Mouse (Mus musculus): ENCODE data around the gene Gnl1.
"Not testable (repeated sequence)": the region's sequence is repeated elsewhere in the genome, so short reads cannot be mapped to it uniquely, and the experiment has no call there.

Gnl1 gene

DNA sequence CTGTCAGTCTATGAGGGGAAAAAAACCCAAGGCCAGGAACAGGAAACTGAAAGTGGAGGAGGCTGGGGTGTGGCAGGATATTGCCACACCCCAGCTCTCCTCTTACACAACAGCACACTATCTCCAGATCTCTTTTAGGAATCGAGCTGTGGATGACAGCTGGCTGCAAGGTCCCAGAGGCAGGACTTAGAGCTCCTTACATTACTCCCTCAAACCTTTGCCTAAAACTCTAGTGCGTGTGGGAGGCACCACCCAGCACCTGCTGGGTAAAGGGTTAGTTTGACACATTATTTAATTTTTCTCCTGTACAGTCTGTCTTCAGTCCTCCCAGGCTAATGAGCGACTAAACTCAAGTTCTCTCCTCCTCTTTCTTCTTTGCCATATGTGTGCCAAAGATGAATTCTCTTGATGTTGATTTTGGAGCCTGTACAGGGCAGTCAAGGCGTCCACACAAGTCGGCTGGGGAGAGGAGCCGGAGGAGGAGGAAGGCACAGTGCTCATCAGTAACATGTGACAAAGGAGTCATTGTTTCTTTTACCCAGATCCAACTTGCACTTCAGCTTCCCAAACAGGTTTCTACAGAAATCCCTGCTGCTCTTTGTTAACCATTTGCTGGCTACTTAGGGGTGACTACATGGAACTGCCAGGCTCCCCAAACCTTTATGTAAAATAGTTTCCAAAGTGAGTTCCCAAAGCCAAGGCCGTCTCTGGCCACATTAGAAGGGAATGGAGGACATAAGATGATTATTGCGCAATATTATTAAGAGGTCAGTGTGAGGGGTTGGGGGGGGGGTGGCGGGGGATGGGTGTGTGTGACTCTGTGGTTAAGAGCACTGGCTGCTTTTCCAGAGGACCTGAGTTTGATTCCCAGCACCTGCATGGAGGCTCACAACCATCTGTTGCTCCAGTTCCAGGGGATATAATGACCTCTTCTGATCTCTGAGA lies 44.3 kb downstream of the Gnl1 start:
- no peak for DNase-seq (ENCODE audit: low read depth, low spot score)

DNA sequence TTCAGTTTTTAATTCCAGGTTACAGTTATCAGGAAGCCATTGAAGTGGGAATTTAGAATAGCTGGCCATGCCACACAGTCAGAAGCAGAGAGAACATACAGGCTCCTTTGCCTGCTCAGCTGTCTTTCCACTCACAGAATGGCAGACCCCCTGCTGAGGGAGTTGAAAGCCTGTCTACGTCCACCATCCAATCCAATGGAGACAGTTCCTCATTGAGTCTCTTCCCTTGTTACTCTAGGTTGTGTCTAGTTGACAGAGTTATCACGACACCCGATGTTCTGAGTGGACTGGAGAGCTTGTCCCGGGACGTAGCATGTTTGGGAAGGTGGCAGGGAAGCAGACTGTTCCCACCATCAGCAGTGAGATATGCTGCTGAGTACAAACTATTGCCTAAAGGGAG lies 45.5 kb downstream of the Gnl1 start:
- DNase-seq (ENCODE audit: low read depth, low spot score), result no peak

DNA sequence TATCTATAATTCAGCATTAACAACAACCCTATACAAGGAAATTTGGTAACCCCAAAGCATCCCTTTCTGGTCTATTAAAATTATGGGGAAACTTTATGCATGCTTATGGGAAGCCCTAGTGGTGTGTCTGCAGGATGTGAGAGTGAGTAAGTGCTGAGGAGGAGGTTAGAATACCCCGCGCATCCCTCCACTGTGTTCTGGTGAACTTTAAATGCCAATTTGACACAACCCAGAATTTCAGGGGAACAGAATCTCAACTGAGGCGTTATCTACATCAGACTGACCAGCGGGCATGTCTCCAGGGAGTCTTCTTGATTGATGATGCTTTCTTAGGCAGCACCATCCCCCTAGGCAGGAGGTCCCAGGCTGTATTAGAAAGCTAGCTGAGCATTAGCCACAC lies 46.2 kb downstream of the Gnl1 start:
- no peak for DNase-seq (ENCODE audit: low read depth, low spot score)

DNA sequence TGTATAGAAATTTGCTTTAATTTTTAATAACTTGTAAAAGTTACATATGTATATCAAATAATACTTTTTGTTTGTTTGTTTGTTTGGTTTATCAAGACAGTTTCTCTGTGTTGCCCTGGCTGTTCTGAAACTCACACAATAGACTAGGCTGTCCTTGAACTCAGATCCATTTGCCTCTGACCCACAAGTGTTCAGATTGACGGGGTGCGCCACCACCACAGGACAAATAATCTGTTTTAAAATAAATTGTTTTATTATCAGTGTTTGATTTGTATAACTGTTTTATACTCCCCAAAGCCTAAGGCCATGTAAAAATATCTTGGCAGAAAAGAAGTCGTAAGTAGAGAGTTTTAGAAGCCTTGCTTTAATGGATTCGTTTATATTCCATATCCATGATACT lies 48.0 kb downstream of the Gnl1 start:
- DNase-seq (ENCODE audit: low read depth, low spot score), result no peak

DNA sequence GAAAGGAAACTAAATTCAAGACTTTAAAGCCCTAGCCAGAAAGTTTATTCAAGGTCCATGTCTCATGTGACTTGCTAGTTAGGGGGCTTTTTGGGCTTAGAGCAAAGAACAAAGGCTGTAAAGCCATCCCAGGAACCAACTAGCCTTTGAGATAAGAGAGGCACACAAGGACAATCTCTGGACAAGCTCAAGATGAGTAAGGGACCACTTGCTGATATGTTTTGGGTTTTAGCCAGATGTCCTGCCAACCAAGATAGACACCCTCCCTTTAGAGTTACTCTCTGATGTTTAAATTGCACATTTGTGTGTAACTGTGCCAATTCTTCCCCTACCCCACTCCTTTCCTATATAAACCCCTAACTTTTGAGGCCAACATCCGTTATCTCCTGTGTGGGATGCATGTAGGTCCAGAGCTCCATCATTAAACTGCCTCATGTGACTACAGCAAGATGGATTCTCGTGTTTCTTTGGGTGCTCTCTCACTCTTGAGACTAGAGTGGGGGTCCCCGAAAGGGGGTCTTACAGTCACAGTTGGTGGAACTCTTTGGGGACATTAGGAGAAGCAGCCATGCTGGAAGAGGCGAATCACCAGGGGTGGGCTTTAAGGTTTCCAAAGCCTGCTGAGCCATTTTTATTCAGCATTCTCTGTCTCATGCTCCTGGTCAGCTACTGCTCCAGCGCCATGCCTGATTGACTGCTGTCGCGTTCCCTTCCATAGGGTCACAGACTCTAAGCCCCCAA lies 49.4 kb downstream of the Gnl1 start:
- DNase-seq (ENCODE audit: low read depth, low spot score), result no peak

DNA sequence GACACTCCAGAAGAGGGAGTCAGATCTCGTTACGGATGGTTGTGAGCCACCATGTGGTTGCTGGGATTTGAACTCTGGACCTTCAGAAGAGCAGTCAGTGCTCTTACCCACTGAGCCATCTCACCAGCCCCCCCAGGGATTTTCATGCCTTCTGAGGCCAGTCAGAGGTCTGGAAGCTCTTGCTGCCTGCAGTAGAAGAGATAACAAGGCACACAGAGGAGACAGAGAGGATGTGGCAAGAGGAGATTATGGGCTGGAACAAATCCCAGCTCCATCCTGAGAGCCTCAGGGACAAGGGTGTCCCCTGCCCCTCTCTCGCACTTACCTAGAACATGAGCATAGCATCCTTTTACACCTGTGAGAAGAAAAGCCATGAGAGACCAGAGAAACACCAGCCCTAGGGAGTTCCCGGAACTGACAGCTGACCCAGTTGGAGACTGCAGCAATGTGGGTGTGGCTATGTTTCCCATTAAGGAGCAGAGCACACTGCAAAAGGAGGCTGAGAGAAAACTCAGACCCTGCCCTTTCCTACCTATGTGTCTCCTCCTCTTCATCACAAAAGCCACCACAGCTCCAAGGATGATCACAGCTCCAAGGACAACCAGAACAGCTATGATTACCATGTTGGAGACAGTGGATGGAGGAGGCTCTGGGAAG lies 50.5 kb downstream of the Gnl1 start:
- DNase-seq (ENCODE audit: low read depth, low spot score), result not testable (repeated sequence)

DNA sequence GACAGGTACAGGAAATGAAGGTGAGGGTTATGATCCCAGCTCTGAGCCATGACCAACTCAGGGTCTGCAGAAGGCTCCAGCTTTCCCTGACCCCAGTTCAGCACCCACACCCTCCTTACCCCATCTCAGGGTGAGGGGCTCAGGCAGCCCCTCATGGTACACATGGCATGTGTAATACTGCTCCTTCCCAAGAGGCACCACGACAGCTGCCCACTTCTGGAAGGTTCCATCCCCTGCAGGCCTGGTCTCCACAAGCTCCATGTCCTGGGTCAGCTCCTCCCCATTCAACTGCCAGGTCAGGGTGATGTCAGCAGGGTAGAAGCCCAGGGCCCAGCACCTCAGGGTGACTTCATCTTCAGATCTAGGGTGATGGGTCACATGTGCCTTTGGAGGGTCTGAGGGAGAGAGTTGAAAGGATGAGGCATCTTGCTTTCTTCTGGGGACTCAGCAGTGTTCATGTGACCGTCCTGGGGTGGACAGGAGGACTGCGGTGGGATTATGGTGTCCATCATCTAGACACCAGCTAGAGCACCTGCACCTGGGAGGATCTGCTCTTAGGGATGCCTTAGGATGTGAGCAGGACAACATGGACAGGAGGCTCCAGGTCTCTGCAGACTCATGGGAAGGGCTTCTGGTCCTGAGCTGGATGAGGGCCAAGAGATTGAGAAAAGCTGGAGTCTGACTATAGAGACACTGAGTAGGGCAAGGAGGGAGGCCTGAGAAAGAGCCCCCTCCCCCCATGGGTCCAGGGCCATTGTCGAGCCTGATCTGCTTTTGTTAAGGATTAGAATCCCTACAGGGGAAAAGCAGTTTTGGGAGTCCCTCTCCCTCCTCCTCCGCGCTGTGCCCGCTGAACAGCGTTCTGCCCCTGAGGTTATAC lies 51.3 kb downstream of the Gnl1 start:
- not testable (repeated sequence) for DNase-seq (ENCODE audit: low read depth, low spot score)

DNA sequence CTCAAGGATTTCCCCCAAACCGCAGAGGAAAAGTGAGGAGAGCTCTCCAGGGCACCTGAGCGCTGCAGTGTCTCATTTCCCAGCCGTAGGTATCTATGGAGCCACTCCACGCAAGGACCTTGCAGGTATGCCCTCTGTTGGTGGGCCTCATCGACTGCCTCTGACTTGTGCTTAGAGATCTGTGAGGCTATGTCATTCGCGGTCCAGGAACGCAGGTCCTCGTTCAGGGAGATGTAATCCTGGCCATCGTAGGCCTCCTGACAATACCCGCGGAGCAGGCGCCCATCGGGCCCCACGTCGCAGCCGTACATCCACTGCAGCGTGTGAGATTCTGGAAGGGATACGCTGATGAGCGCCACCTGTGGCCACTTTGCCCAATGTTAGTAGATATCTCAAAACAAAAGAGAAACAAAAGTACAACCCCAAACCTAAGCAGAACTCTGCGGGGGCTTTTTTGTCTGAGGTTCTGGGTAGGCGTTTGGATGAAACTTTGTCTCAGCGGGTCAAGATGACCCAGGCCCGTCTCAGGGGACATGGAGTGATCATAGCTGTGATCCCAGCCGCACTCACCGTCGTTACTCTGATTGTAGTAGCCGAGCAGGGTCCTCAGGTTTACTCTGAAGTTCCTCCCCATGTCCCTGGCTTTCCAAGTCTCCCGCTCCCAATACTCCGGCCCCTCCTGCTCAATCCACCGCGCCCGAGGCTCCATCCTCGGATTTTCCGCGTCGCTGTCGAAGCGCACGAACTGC lies 52.1 kb downstream of the Gnl1 start:
- DNase-seq (ENCODE audit: low read depth, low spot score), result not testable (repeated sequence)

DNA sequence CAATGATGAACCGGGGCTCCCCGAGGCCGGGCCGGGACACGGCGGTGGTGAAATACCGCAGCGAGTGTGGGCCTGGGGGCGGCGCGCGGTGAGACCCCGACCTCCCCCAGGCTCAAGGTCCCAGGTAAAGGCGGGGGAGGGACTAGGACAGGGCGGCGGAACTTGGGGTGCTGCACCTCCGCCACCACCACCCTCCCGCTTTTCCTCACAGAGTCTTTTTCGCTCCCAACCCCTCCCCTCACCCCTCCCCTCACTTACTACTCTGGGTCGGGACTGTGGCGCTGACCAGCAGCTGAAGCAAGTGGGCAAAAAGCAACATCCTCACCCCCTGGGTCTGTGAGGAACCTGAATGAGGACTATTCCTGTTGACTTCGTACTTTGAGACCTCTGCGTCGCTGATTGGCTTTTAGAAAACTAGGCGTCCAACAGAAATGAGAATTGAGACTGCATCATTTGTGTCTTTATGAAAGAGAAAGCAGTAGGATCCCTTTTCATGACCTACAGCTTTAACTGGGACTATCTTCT lies 52.8 kb downstream of the Gnl1 start, which contains the start of gene H2-T23:
TSS of gene H2-T23 (minus strand) at position 505 of the 525 bp plus-strand sequence.
- DNase-seq (ENCODE audit: low read depth, low spot score), result not testable (repeated sequence)

DNA sequence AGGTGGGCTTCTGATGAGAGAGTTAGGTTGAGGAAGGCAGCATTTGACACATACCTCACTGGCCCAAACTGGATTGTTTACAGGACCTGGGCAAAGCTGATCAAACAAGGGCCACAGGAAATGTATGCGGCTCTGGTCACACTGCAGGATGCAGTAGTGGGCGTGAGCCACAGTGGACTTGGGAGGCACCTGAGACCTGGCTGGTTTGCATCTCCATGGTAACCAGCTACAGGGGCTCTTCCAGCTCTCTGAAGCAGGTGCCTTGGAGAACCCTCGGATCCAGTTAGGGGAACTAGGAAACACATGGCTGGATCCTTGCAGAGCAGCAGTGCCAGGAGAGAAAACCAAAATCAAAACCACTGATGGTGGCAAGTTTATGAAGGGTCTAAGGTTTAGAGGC lies 54.9 kb downstream of the Gnl1 start:
- DNase-seq (ENCODE audit: low read depth, low spot score), result not testable (repeated sequence)

DNA sequence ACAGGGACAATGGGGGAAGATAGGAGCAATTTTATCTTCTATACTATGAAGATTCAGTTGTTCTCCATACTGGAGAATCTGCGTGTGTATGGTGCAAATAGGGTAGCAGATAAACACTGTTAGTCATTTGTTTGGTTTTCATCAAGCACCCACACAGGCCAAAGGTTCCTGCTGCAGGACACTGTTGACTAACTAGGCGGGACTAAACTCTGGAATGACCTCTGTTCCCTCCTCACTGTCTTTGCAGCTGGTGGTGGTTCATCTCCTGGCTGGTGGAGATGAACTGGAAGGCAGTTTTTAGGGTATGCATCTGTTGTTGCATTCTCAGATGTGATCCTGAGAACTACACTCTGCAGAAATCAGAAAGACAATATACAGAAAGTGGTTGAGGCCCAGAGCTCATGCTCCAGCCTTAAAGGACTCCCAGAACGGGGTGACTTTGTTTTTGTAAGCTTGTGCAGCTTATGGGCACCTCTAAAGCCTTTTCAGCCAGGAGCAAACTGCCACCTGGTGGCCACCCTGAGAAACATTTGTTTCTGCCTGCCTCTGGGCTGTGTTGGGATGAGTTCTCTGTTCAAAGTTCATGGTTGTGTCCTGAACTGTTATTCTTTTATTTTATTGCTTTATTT lies 55.5 kb downstream of the Gnl1 start:
- DNase-seq (ENCODE audit: low read depth, low spot score), result not testable (repeated sequence)

DNA sequence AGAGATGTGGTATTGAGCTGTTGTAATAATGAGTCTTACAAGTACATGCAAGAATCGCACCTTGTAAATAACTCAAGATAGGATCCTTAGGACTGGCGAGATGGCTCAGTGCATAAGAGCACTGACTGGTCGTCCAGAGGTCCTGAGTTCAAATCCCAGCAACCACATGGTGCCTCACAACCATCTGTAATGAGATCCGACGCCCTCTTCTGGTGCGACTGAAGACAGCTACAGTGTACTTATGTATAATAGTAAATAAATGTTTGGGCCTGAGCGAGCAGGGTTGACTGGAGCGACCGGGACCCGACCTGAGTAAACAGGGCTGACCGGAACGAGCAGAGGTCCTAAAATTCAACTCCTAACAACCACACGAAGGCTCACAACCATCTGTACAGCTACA lies 56.5 kb downstream of the Gnl1 start:
- not testable (repeated sequence) for DNase-seq (ENCODE audit: low read depth, low spot score)

All from embryo, embryonic 11.5 days (tissue).